Mouse (Mus musculus): Measurements from ENCODE around the gene Ap1b1. TPM values are rescaled to one million over a fixed set of nuclear protein-coding genes. Genes with fewer than 3 reads are reported as not detected.

Ap1b1 gene
- total and polyA plus RNA-seq, 3 experiments, result 38.6 to 57.8 (median 44.2) TPM

DNA sequence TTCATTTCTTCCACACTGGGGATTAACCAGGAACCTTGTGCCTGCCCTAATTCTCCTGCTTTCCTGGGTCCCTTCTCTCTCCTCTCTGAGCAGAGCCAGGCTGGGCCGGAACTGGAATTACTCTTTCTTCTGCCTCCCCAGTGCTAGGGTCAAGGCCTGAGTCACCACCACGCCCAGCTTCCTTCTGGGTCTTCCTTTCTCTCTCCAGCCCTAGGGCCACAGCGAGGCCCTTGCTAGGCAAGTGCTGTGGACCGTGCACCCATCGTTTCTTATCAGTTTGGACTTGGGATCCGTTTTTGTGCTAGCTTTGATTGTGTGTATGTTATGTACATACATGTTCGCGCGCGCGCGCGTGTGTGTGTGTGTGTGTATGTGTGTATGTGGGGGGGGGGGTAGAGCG lies 67.5 kb downstream of the Ap1b1 start:
- TF ChIP-seq MAZ (IDR thresholded peaks at IDR 0.05; ENCODE audit: low read depth, low read length) (no peak), RAD21 (IDR thresholded peaks at IDR 0.05; ENCODE audit: low read depth, low read length) (no peak), SMC3 (IDR thresholded peaks at IDR 0.05; ENCODE audit: low read depth, low read length) (no peak), PAX5 (IDR thresholded peaks at IDR 0.05; ENCODE audit: low read length) (no peak)
- no peak overlapping the region for H3K4me3 ChIP-seq (replicated peaks in 1 of 3; ENCODE audit: low read depth in 2 of 3, low read length in 2 of 3, poor library complexity in 1 of 3)
- no peaks in the 10 kb centered on the region for H3K79me2 ChIP-seq (replicated peaks; ENCODE audit: control insufficient read depth, extremely low read depth, insufficient read depth, poor library complexity, severe bottlenecking)
- in situ Hi-C loops (cut with MboI; ENCODE audit: low pct_ligation_motif_present, low pct_unique_long_range_greater_than_20kb, low sequenced_read_pairs), result no loop called here
- H3K9me3 ChIP-seq (replicated peaks; ENCODE audit: low read length), result no peaks in the 10 kb centered on the region
- H3K27me3 ChIP-seq (replicated peaks), result peaks cover 2% of the 10 kb centered on the region
- H3K4me1 ChIP-seq (ENCODE audit: control insufficient read depth in 1 of 2, insufficient read depth in 2 of 2), result peaks cover 15 to 45% of the 10 kb centered on the region in 2 experiments
- dilution Hi-C loops (cut with MboI; ENCODE audit: extremely low pct_ligation_motif_present, extremely low pct_unique_long_range_greater_than_20kb, low sequenced_read_pairs), result no loop called here
- no peak overlapping the region for H3K9ac ChIP-seq (ENCODE audit: insufficient read depth, low read depth)
- no peaks in the 10 kb centered on the region for H3K36me3 ChIP-seq (replicated peaks in 1 of 2; ENCODE audit: control insufficient read depth in 1 of 2, insufficient read depth in 1 of 2, low read length in 1 of 2)
- DNase-seq (ENCODE audit: extremely low read depth), result no peak
- no peak overlapping the region for H3K4me2 ChIP-seq (ENCODE audit: insufficient read depth, low read depth, poor library complexity, severe bottlenecking)
- H3K27ac ChIP-seq (ENCODE audit: insufficient read depth, low read depth), result no peak overlapping the region

DNA sequence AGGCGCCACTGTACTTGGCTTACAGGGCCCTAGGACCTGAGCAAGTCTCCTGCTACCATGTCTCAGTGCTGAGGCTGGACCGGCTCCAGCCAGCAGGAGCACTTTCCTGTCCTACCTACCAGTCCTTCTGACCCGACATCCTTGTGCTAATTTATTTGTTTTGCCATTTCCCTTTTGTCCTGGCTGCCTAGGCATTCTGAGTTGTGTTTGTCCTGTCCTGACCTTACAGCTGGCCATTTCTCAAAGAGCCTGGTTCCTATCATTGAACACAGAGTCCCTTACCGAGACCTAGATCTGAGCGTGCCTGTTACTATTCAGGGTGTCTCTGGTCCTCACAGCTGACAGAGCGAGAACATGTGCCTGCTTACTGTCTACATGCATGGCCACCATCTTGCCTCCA lies 68.2 kb downstream of the Ap1b1 start:
- H3K9ac ChIP-seq (ENCODE audit: insufficient read depth, low read depth), result no peak overlapping the region

DNA sequence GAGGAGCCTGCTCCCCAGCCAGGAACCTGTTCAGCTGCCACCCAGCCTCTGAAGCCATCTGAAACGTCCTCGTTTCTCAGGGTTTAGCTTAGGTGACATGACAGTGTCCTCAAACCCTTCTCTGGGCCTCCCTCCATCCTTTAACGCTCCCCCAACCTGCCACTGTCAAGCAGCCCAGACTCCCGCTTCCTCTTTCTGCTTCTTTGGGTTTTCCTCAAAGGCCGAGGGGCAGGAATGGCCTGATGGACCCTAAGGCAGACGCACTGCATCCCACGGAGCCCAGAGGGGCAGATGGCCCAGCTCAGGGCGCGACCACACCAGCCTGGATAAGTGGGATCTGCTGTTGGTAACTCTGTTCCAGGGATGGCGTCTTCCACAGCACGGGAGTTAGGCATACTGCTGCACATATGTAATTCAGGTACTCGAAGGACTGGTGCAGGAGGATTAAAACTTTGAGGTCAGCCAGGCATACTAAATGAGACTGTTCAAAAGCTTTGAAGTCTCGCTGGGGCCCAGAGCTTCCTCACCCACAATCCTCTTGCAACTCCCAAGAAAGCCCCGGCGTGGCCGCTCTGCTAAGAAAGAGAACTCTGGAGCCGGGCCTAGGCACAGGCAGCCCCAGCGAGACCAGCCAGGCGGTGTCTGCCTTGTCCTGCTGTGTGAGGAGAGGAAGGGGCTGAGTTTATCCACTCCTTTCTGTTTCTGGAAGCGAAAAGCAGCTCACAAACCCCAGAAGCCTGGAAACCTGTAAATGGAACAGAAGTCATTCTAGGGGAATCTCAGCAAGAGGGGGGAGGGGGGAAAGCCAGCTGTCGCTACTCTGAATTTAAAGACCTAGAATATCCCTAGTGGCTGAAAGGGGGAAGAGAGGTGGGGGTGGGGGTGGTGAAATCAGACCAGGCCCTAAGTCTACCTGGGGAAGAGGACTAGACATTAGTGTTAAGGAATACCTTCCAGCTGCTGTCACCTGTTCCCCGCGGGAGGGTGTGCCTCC lies 69.6 kb downstream of the Ap1b1 start:
- Histone ChIP-seq H3K4me2 (ENCODE audit: insufficient read depth, low read depth, poor library complexity, severe bottlenecking) (peak overlapping the region; percentile 92), H3K9me3 (replicated peaks; ENCODE audit: low read length) (no peaks in the 10 kb centered on the region), H3K9ac (ENCODE audit: insufficient read depth, low read depth) (peak overlapping the region; percentile 42), H3K27me3 (replicated peaks) (peaks cover 9% of the 10 kb centered on the region), H3K79me2 (replicated peaks; ENCODE audit: control insufficient read depth, extremely low read depth, insufficient read depth, poor library complexity, severe bottlenecking) (no peaks in the 10 kb centered on the region), H3K27ac (ENCODE audit: insufficient read depth, low read depth) (peak overlapping the region; percentile 72), H3K4me3 (replicated peaks in 1 of 3; ENCODE audit: low read depth in 2 of 3, low read length in 2 of 3, poor library complexity in 1 of 3) (peak overlapping the region in 1 of 3 experiments; percentile 57), H3K4me1 (ENCODE audit: control insufficient read depth in 1 of 2, insufficient read depth in 2 of 2) (peaks cover 30 to 65% of the 10 kb centered on the region in 2 experiments), H3K36me3 (replicated peaks in 1 of 2; ENCODE audit: control insufficient read depth in 1 of 2, insufficient read depth in 1 of 2, low read length in 1 of 2) (peaks cover 0 to 13% of the 10 kb centered on the region in 2 experiments)
- DNase-seq (ENCODE audit: extremely low read depth), result peak; percentile 80
- dilution Hi-C loops (cut with MboI; ENCODE audit: extremely low pct_ligation_motif_present, extremely low pct_unique_long_range_greater_than_20kb, low sequenced_read_pairs), result no loop called here
- in situ Hi-C loops (cut with MboI; ENCODE audit: low pct_ligation_motif_present, low pct_unique_long_range_greater_than_20kb, low sequenced_read_pairs), result no loop called here
- TF ChIP-seq MYC (IDR thresholded peaks at IDR 0.05; ENCODE audit: low read depth, low read length), result peak; percentile 13
- no peak; the same call in 1 of the 2 replicates for TF ChIP-seq RAD21 (IDR thresholded peaks at IDR 0.05; ENCODE audit: low read depth, low read length)
- peak; percentile 68 for TF ChIP-seq MAX (IDR thresholded peaks at IDR 0.05; ENCODE audit: low read length)
- TF ChIP-seq EP300 (IDR thresholded peaks at IDR 0.05; ENCODE audit: low read length), result peak; percentile 62; the same call in 1 of the 2 replicates
- no peak for TF ChIP-seq ZC3H11A (IDR thresholded peaks at IDR 0.05; ENCODE audit: low read depth, low read length)
- peak; percentile 91 for TF ChIP-seq IRF4 (IDR thresholded peaks at IDR 0.05; ENCODE audit: low read depth, low read length)
- TF ChIP-seq MAZ (IDR thresholded peaks at IDR 0.05; ENCODE audit: low read depth, low read length), result peak; percentile 43; the same call in 1 of the 2 replicates
- no peak; the same call in 1 of the 2 replicates for TF ChIP-seq SMC3 (IDR thresholded peaks at IDR 0.05; ENCODE audit: low read depth, low read length)
- TF ChIP-seq HCFC1 (IDR thresholded peaks at IDR 0.05; ENCODE audit: low read depth, low read length), result peak; percentile 10; the same call in 1 of the 2 replicates
- peak; percentile 70 for TF ChIP-seq SIN3A (IDR thresholded peaks at IDR 0.05; ENCODE audit: low read length)
- TF ChIP-seq CHD1 (IDR thresholded peaks at IDR 0.05; ENCODE audit: low read depth, low read length), result no peak
- TF ChIP-seq ETS1 (conservative IDR thresholded peaks at IDR 0.05; ENCODE audit: low read depth, low read length), result no peak
- no peak for TF ChIP-seq USF1 (IDR thresholded peaks at IDR 0.05; ENCODE audit: low read depth, low read length)
- peak; percentile 71; the same call in 1 of the 2 replicates for TF ChIP-seq UBTF (IDR thresholded peaks at IDR 0.05; ENCODE audit: low read depth, low read length)
- peak; percentile 46; the same call in 1 of the 2 replicates for TF ChIP-seq TCF12 (IDR thresholded peaks at IDR 0.05; ENCODE audit: low read depth, low read length)
- no peak for TF ChIP-seq MAFK (IDR thresholded peaks at IDR 0.05; ENCODE audit: insufficient replicate concordance, low read length)
- TF ChIP-seq MEF2A (IDR thresholded peaks at IDR 0.05; ENCODE audit: borderline replicate concordance, low read depth, low read length), result 0 out of 2 replicates have a peak, but pooled peaks have one; percentile 7
- TF ChIP-seq USF2 (conservative IDR thresholded peaks at IDR 0.05; ENCODE audit: low read depth, low read length), result no peak
- peak; percentile 52 for TF ChIP-seq POLR2A (IDR thresholded peaks at IDR 0.05; ENCODE audit: low read depth, low read length)
- no peak; the same call in 1 of the 2 replicates for TF ChIP-seq ELF1 (IDR thresholded peaks at IDR 0.05; ENCODE audit: low read depth, low read length)

More for the DNA sequence above, 68.2 kb downstream of the Ap1b1 start:
- peaks cover 22 to 52% of the 10 kb centered on the region in 2 experiments for H3K4me1 ChIP-seq (ENCODE audit: control insufficient read depth in 1 of 2, insufficient read depth in 2 of 2)
- dilution Hi-C loops (cut with MboI; ENCODE audit: extremely low pct_ligation_motif_present, extremely low pct_unique_long_range_greater_than_20kb, low sequenced_read_pairs), result no loop called here
- no peak overlapping the region for H3K4me2 ChIP-seq (ENCODE audit: insufficient read depth, low read depth, poor library complexity, severe bottlenecking)
- in situ Hi-C loops (cut with MboI; ENCODE audit: low pct_ligation_motif_present, low pct_unique_long_range_greater_than_20kb, low sequenced_read_pairs), result no loop called here
- no peaks in the 10 kb centered on the region for H3K79me2 ChIP-seq (replicated peaks; ENCODE audit: control insufficient read depth, extremely low read depth, insufficient read depth, poor library complexity, severe bottlenecking)
- H3K9me3 ChIP-seq (replicated peaks; ENCODE audit: low read length), result no peaks in the 10 kb centered on the region
- TF ChIP-seq MAX (IDR thresholded peaks at IDR 0.05; ENCODE audit: low read length) (peak; percentile 15; the same call in 1 of the 2 replicates), BHLHE40 (IDR thresholded peaks at IDR 0.05; ENCODE audit: low read depth, low read length) (no peak), USF1 (IDR thresholded peaks at IDR 0.05; ENCODE audit: low read depth, low read length) (no peak), CTCF (conservative IDR thresholded peaks at IDR 0.05 in 1 of 2, IDR thresholded peaks at IDR 0.05 in 1 of 2; ENCODE audit: low read depth in 2 of 2, low read length in 2 of 2) (no peak)
- peaks cover 0 to 4% of the 10 kb centered on the region in 2 experiments for H3K36me3 ChIP-seq (replicated peaks in 1 of 2; ENCODE audit: control insufficient read depth in 1 of 2, insufficient read depth in 1 of 2, low read length in 1 of 2)
- H3K27me3 ChIP-seq (replicated peaks), result peaks cover 8% of the 10 kb centered on the region
- no peak overlapping the region for H3K27ac ChIP-seq (ENCODE audit: insufficient read depth, low read depth)
- no peak for DNase-seq (ENCODE audit: extremely low read depth)
- H3K4me3 ChIP-seq (replicated peaks in 1 of 3; ENCODE audit: low read depth in 2 of 3, low read length in 2 of 3, poor library complexity in 1 of 3), result no peak overlapping the region

Measured in CH12.LX (cell line).